Mouse (Mus musculus) embryo, embryonic 10.5 days (tissue): ENCODE data around the gene Grin3a.
"Not testable (repeated sequence)": the region's sequence is repeated elsewhere in the genome, so short reads cannot be mapped to it uniquely, and the experiment has no call there.

Experiments used
- DNase-seq: peaks from one replicate; pipeline ENCODE4 v3.0.0-alpha.2; 2015; ENCODE audit warnings: low spot score

Grin3a gene

DNA sequence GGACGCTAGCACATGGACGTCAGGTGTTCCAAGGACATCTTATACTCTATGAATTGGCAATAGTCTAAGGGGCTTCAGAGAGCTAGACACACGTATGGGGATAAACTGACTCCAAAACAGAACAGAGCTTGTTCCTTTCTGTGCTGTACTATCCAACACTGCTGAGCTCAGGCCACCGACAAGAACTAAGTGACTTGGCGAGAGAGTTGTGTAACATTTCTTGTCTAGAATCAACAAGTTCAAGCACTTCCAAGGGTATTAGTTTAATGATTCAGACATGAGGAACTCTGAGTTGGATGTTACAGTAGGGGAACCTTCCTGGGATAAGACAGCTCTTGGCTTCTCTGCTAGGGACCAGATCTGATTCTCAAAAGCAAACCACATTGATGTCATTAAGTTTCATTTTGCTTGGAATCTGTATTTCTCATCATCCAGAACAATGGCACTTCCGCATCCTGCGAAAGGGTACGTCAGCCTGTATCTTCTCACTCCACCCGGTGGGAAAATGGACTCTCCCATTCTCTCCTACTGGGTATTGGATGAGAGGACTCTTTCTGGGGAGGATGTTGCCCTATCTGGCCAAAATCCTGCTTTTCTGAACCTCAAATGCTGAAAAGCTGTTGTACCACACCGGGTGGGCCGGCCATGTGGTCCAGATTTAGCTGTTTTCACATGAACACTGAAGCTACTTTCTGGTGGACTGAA lies 165.2 kb downstream of the Grin3a start:
- no peak for DNase-seq

DNA sequence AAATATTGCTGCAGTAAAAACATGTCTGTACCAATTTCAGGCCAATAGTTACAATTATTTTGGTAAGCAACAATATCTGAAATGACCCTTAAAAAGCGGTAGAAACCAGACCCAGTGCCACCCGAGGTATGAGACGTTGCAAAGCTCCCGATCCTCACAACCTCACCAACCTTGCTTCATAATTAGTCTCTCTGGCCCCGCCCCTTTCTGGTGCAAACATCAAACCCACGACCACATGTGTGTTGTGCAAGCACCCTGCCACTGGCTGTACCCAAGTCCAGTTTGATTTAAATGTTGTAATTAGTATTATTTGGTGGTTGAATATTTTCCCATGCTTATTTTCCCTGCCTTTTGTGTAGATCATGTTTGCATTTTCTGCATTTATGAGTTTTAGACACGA lies 168.8 kb downstream of the Grin3a start:
- no peak for DNase-seq

DNA sequence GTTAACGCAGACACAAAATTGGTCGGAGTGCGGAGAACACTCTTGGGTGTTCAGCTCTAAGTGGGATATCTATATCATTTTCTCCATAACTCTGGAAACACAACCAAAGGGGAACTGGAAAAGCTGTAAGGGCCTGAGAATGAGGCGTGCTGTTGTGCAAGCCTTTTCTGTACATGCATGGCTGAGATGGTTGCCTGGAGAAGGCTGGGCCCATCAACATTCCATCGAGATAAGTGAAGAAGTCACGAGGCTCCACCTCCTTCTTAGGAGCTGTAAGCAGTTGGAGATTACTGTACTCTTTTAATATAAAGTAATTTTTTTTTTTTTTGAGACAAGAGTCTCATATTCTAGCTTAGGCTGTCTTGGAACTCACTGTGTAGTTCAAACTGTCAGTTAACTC lies 169.5 kb downstream of the Grin3a start:
- DNase-seq = no peak

DNA sequence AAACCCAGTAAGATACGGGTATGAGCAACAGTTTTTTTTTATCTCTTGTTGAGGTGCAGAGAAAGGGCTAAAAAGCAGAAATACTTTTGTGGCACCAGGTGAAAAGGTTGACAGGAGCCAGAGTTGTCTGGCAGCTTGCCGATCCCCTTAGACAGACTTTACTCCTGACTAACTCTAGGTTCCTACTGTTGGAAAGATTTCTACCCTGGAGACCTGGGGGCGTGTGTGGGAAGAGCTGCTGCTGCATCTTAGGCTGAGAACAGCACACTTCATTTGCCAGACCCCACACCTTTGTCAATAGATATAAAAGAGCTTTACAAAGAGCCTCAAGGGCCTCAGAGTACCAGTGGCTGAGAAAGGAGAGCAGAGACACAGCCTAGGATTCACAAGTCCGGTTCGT lies 180.7 kb downstream of the Grin3a start:
- DNase-seq = no peak

DNA sequence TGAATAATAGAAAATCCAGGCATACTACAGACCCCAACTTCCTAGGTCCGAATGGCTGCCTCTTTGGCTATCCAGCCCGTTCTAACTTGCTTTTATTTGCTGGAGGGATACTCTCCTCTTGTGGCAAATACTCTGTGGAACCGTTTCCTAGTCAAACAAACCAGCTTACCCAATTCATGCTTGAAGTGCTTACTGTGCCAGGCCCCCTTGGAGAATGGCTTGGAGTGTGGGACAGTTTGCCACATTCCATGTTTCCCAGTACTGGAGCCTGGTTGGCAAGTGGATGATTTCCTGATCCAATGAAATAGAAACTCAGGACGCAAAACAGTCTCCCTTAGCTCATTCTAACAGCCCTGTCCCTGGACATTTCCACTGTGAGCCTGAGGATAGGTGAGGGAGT lies 183.3 kb downstream of the Grin3a start:
- no peak for DNase-seq

DNA sequence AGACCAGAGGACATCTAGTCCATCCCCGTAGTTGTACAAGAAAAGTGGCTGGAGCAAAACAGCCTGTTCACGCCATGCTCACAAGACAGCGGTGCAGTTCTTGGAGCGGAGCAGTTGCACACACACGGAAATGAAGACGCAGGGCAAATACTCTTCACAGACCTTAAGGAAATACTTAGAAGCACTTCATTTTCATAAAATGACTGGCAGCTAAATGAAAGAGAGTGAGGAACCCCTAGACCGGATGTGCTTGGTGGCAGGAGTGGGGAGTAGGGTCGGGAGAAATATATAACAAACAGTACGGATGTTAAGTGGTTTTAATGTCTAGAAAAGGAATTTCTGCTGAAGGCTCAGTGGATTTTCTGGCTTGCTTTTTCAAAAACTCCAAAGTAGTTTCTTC lies 183.9 kb downstream of the Grin3a start:
- no peak for DNase-seq

DNA sequence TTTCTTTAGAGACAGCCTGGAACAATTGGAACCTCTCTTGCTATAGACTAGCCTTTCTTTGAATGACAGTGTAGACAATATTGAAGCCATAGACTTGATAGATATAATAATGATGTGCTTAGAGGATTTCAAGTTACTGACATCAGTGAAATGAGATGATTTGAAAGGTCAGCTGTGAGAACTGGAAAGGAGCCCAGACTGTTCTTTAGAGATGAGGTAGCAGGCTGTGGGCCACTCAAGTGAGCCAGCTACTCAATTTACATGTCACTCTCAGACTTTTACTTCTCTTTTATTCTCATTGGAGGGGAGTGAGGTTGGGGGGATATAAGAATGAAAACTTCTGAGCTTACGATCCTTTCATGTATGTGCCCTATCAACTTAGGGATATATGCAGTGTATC lies 186.1 kb downstream of the Grin3a start:
- no peak for DNase-seq

DNA sequence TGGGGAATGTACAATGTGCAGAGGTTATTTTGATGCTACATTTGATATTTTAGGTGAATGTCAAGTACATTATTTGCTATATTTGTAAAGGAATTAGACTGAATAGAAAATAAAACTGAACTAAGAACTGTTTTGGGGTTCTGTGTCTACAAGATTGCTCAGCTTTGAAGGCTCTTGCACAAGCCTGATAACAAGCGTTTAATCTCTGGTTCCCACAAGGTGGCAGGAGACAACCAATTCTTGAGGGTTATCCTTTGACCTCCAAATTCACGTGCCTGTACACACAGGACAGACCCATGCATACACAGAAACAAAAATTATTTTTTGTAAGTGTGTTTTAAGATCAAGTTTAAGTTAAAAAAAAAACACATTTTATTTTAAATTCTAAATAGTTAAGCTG lies 205.6 kb downstream of the Grin3a start:
- no peak for DNase-seq

DNA sequence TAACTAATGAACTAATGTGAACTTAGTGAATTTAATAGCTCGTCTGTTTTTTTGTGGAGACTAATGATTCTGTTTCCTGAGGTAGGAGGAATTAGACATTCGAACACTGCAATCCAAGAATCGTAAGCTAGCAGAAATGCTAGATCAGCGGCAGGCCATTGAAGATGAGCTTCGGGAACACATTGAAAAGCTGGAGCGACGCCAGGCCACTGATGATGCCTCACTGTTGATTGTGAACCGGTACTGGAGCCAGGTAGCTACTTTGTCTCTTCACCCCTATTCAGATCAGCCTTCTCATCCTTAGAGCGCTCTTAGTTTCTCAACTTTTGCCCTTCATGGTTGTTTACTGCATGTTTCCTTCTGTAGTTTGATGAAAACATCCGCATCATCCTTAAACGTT lies 207.7 kb downstream of the Grin3a start:
- DNase-seq = no peak

DNA sequence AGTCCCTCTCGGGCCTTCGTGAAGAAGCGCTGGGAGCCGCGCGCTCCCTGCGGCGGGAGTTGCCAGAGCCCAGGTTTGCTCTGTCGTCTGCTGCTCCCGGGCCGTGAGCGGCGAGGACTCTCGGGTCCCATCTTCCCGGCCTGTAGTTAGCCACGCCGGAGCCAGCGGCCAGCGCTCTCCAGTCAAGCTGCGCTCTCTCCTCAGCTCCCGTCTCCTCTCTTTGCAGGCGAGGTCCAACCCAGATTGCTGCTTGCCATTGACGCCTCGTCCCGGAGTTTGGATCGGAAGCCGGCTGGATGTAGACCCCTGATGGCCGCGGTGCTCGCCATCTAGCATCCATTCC lies 213.4 kb downstream of the Grin3a start:
- no peak for DNase-seq

DNA sequence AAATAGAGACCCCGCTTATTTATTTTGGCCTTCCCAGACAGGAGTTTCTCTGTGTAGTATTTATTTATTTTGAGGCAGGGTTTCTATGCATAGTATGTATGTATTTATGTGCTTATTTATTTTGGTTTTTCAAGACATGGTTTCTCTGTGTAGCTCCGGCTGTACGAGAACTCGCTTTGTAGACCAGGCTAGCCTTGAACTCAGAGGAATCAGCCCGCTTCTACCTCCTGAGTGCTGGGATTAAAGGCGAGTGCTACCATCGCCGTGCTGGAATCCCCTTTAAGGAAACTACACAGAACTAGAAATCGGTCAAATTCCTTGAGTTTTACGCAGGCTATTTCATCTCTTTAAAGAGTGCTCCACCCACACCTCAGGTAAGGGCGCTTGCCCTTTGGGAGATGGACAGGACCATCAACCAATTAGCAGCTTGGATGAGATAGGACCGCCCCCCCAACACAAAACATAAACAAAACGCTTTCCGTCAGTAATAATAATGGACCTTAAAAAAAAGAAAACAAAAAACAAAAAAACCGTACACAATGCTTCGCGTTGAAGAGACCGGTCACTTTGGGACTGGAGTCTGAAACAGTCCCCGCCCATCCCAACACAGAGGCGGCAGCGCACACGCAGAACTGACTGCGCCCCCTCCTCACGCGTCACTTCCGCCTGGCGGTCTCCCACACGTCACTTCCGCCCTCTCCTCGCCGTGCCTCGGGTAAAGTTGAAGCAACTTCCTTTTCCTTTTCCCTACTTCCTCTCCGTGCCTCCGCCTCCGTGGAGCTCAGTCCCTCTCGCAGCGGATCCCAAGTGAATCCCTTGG lies 214.0 kb downstream of the Grin3a start, which contains the start of gene Rnf20:
Gene Rnf20 (plus strand): TSS at position 688 of the 820 bp plus-strand sequence.
- peak; percentile 97 for DNase-seq

DNA sequence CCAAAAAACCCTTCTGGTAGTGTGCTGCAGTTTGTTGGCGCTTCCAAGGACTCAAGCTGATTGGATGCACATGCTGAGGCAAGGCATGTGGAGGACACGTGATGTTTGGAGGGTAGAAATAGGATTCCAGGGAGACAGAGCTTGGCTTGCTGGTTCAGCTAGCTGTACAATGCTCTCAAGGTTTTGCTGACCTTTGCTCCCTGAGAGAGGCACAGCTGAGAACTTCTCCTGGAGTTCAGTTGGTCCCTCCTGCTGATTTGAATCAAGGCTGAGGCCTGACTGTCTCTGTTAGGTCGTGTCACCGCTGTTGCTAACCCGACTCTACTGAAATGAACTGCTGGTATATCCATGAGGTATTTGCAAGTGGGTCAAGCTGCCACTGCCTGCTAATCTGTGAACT lies 216.6 kb downstream of the Grin3a start:
- no peak for DNase-seq

DNA sequence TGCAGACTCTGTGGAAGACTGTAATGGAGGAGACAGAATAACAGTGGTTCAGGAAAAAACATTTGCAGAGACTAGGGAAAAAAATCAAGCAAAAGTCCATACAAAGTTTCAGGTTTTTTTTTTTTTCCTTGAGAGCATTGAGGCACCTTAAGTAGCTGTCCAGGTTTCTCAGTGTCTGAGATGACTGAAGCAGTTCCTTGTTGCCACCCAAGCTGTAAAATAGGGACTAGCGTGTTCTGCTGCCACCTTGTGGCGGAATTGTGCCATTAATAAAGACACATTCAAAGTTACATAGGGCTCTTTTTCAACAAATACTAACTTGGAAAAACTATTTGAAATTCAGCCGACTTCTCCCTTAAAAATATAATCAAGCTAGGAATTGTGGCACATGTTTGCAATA lies 218.6 kb downstream of the Grin3a start:
- peak; percentile 86 for DNase-seq

DNA sequence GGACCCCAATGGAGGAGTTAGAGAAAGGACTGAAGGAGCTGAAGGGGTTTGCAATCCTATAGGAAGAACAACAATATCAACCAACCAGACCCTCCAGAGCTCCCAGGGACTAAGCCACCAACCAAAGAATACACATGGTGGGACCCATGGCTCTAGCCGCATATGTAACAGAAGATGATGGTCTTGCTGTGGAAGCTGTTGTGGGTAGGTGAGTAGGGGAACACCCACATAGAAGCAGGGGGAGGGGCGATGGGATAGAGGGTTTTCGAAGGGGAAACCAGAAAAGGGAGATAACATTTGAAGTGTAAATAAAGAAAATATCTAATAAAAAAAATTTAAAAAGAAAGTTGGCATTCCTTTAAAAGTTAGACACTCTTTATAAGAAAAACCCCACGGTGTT lies 220.6 kb downstream of the Grin3a start:
- DNase-seq = not testable (repeated sequence)

DNA sequence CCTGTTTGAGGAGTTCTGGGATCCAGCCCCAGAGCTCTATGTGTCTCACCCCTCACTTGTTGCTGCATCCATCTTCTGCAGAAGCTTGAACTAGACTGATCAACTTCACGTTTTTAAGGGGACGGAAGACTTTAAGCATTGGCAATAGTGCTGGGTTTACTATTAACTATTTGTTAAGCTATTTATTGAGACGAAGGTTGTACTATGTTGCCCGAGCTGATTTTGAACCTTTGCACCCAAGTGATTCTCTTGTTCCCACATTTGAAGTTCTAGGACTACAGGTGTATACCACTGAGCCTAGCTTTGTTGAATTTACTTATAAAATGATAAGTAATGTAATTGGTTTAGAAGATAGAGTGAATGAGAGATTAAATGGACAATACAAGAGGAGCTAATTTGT lies 221.6 kb downstream of the Grin3a start:
- no peak for DNase-seq

DNA sequence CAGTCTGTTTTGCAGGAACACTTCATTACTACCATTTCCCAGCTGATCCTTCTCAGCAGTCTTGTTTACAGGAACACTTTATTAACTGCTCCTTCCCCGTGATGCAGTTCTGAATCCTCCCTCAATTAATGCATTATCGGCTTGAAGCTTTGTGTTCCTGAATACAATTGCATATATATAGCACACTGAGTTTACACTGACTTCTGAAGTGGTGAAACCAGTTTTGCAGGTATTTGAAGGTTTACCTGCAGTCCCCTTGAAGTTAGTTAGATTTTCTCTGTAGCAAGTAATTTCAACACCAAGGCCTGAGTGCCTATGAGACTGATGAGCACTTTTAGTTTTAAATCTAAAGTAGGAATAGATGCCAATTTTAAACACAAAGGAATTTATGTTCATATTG lies 223.3 kb downstream of the Grin3a start:
- no peak for DNase-seq

DNA sequence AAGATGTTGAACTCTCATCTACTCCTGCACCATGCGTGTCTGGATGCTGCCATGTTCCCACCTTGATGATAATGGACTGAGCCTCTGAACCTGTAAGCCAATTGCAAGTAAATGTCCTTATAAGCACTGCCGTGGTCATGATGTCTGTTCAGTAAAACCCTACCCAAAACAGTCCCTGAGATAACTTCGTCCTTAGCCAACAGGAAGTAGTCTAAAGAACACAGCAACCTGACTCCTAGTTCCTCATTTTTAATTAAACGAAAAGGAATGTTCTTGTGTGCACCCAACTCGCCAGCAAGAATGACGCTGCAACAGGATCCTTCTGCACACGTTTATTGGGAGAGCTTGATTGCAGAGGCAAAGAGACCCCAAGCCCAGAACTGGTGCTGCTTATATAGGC lies 225.7 kb downstream of the Grin3a start:
- DNase-seq = not testable (repeated sequence)

DNA sequence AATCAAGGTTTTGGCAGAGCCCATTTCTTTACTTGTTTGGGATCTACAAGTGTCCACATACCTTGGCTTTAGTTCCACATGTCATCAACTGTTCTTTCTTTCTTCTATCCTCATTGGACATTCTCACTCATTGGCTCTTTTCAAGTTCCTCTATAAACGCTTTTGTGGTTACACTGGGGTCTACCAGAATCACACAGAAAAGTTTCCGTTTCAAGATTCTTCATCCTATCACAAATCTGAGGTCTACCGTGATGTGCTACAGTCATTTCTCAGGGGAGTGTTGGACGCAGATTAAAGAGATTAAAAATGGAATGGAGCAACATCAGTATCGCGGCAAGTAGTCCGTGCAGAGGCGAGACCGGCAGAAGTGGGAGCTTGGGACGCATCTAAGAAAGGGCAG lies 228.6 kb downstream of the Grin3a start:
- DNase-seq = no peak
